Mouse (Mus musculus) E14TG2a.4 (cell line): Measurements from ENCODE around the gene Osbpl10.

ENCODE experiments used
- CTCF ChIP-seq: conservative IDR thresholded peaks from 2 replicates; pipeline ENCODE4 v1.5.1; 2014; ENCODE audit warnings: low read length
- NANOG ChIP-seq: IDR thresholded peaks from 2 replicates; pipeline ENCODE4 v1.6.1; 2014; ENCODE audit warnings: borderline replicate concordance, low read length, mixed read lengths
- POU5F1 ChIP-seq: IDR thresholded peaks from 2 replicates; pipeline ENCODE4 v1.6.1; 2014; ENCODE audit warnings: low read length, borderline replicate concordance

- TF ChIP-seq CTCF = peak; percentile 73
- TF ChIP-seq NANOG = no peak
- TF ChIP-seq POU5F1 = no peak
These were observed 119.0 kb downstream of the Osbpl10 start for GRCm38 (mm10) chr9:115097340-115097739.
